Mouse (Mus musculus) mouse trophoblast stem cell (cell line): Measurements from ENCODE around the gene St8sia2.
"Not testable (repeated sequence)": the region's sequence is repeated elsewhere in the genome, so short reads cannot be mapped to it uniquely, and the experiment has no call there.

Experiments used
- in situ Hi-C, 2 experiments: fragments of 300-500 bp; cut with MseI, MboI; formaldehyde crosslinking; loops; 2 replicates in 1 of 2; 3 replicates in 1 of 2; pipeline ENCODE4 v1.15.1; 2025

St8sia2 gene

GRCm38 (mm10) chr7:74000743-74001510, 12.6 kb downstream of the St8sia2 start:
- in situ Hi-C loops = loop anchor here in 1 of 2 experiments (25.0 kb wide), 1 partner anchor 339 kb away; no protein-coding TSS in a partner anchor

GRCm38 (mm10) chr7:73989366-73989765, 24.1 kb downstream of the St8sia2 start:
- in situ Hi-C loops = no loop called here

DNA sequence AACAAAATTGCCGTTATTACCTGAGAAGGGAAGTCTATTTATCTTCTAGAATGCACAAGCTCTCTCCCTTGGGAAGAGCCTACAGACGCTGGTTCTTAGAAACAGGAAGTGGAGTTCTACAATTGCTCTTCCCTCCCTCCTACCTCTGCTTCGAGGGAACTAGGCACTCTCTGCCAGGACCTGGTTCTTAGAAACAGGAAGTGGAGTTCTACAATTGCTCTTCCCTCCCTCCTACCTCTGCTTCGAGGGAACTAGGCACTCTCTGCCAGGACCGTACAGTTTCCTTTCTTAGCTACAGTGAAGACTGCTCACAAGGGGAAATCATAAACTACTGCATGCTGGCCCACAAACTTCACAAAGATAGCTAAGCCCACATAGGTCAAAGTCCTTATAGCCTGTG, 41.3 kb downstream of the St8sia2 start:
- in situ Hi-C loops = not testable (repeated sequence)

GRCm38 (mm10) chr7:73965164-73965563, 48.3 kb downstream of the St8sia2 start:
- in situ Hi-C loops = no loop called here

DNA sequence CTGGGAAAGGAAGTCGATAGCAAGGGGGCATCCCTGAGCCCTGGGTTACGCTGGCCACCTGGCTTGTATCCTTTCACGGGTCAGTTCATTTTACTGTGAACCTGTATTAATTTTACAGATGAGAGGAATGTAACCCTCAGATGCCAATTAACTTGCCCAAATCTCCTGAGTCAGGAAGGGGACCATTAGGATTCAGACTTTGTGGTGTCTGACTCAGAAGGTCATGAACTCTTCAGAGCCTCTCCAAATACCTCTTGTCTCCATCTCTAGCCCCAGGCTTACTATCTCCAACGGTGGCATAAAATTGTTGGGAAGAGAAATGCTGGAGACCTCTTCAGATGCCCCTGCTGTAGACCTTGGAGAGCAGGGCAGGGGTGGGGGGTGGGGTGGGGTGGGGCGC, 51.1 kb downstream of the St8sia2 start:
- in situ Hi-C loops = no loop called here

DNA sequence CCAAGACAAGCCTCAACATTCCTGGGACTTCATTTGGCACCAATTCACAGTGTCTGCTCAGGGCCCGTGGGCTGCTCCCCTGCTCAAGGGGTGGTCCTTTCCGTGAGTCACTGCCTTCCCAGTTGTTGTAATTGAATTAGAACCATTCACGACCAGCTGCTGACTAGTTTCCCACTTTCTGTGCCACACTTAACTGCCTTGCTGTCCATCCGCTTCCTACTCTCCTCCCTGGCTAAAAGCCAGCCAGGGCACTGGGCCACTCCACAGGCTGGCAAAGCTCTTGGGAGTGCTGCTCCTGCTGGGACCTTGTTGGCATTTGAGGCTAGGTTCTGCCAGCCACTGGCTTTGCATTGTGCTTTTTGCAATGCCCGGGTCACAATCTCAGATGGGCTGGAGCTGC, 59.0 kb downstream of the St8sia2 start:
- in situ Hi-C loops = no loop called here

GRCm38 (mm10) chr7:73953131-73953530, 60.4 kb downstream of the St8sia2 start:
- in situ Hi-C loops = no loop called here

- in situ Hi-C loops = no loop called here
These were observed 71.8 kb downstream of the St8sia2 start for GRCm38 (mm10) chr7:73941640-73942039.

DNA sequence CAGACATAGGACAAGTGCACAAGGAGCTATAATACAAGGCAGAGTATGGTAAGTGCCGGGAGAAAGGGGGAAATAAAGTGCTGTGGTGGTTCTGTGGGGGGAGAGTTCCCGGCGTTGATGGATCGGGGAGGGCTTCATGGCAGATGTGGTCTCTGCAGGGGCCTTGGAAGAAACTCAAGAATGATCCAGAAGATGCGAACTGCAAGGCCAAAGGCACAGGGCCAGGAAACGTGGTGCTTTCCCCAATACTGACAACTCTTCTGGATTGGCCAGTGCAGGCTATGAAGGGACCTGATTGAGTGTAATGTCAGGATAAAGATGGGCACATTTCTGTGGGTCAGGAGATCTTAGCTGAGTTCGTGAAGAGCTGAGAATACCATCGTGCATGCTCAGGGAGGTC, 74.3 kb downstream of the St8sia2 start:
- in situ Hi-C loops = no loop called here

GRCm38 (mm10) chr7:73938046-73938810, 75.3 kb downstream of the St8sia2 start:
- in situ Hi-C loops = no loop called here

GRCm38 (mm10) chr7:73936119-73936518, 77.4 kb downstream of the St8sia2 start:
- in situ Hi-C loops = no loop called here

GRCm38 (mm10) chr7:73935703-73936102, 77.8 kb downstream of the St8sia2 start:
- in situ Hi-C loops = no loop called here

GRCm38 (mm10) chr7:73933036-73933435, 80.5 kb downstream of the St8sia2 start:
- in situ Hi-C loops = no loop called here

GRCm38 (mm10) chr7:73920921-73921485, 92.5 kb downstream of the St8sia2 start:
- in situ Hi-C loops = no loop called here

GRCm38 (mm10) chr7:73917633-73918311, 95.7 kb downstream of the St8sia2 start:
- in situ Hi-C loops = no loop called here

DNA sequence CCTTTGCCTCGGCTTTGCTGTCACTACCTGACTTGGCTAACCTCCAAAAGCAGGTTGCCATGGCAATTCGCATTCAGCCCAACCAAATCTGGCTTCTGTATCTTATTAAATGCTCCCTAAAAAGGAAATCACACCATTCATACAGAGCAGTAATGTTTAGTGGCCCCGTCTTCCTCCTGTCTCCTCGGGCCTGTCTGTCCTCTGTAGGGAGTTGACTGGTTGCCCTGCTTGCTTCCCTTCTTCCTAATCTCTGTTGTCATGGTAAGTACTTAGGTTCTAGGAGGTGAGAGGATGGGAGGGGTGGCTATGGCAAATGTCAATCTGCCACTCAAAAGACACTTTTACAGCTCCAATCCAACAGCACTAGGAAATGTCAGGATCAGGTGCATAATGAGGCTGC, 101.6 kb downstream of the St8sia2 start:
- in situ Hi-C loops = no loop called here

GRCm38 (mm10) chr7:73910843-73911242, 102.6 kb downstream of the St8sia2 start:
- in situ Hi-C loops = no loop called here

- in situ Hi-C loops = no loop called here
These were observed 103.9 kb downstream of the St8sia2 start for GRCm38 (mm10) chr7:73909432-73910205.

GRCm38 (mm10) chr7:73894506-73894905, 119.0 kb downstream of the St8sia2 start:
- in situ Hi-C loops = no loop called here

DNA sequence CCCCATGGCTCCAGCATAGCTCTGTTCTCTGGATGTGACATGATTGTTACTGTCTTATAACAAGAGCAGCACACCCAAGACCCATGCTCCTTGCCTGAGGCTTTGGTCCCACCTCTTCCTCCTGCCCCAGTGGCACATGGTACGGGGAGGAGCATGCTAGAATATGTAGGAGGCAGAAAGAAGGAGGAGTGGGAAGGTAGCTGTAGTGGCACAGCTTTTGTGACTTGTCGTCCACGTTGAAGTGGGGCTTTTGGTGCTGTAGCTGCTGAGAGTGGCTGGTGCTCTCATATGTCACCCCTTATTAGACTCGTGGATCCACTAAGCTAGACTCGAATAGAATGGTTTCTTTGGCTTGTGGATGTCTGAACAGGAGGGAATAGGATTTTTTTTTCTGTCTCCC, 121.7 kb downstream of the St8sia2 start:
- in situ Hi-C loops = no loop called here

GRCm38 (mm10) chr7:73890891-73891610, 122.4 kb downstream of the St8sia2 start:
- in situ Hi-C loops = no loop called here
